Mouse (Mus musculus): ENCODE data around the gene Pik3r3. TPM values are rescaled to one million over a fixed set of nuclear protein-coding genes. Genes with fewer than 3 reads are reported as not detected.
"Not testable (repeated sequence)": the region's sequence is repeated elsewhere in the genome, so short reads cannot be mapped to it uniquely, and the experiment has no call there.

Gene Pik3r3
- polyA plus RNA-seq, 1 experiment from 2014 or later: 15.6 TPM

DNA sequence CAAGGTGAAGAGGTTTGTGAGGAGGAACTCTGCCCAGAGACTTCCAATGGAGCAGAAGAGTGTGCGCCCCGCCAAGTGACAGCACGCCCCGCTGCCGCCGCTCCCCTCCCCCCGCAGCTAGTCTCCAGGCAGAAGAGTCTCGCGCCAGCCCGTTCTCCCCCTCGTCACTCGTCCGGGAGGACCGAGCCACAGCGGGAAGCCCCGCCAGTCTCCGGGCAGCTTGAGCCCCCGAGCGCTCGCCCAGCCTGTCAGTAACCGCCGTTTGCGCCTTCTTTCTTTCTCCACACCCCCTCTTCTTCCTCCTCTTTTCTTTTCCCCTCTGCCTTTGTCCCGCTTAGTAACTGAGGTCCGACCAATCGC lies 658 bp upstream of the Pik3r3 start:
- Histone ChIP-seq H3K4me1 (peaks cover 7% of the 10 kb centered on the region), H3K27ac (replicated peaks) (peak overlapping the region; percentile 99), H3K36me3 (no peaks in the 10 kb centered on the region), H3K9ac (peak overlapping the region; percentile 79), H3K9me3 (replicated peaks) (no peaks in the 10 kb centered on the region), H3K4me2 (replicated peaks) (peak overlapping the region; percentile 67), H3K4me3 (replicated peaks) (peak overlapping the region; percentile 83), H3K27me3 (no peaks in the 10 kb centered on the region)
- WGBS: 0% methylated on average over 26 of the region's 26 CpGs
- ATAC-seq (ENCODE audit: insufficient number of reproducible peaks, low FRiP score, low TSS enrichment, low read depth): peak; percentile 48

DNA sequence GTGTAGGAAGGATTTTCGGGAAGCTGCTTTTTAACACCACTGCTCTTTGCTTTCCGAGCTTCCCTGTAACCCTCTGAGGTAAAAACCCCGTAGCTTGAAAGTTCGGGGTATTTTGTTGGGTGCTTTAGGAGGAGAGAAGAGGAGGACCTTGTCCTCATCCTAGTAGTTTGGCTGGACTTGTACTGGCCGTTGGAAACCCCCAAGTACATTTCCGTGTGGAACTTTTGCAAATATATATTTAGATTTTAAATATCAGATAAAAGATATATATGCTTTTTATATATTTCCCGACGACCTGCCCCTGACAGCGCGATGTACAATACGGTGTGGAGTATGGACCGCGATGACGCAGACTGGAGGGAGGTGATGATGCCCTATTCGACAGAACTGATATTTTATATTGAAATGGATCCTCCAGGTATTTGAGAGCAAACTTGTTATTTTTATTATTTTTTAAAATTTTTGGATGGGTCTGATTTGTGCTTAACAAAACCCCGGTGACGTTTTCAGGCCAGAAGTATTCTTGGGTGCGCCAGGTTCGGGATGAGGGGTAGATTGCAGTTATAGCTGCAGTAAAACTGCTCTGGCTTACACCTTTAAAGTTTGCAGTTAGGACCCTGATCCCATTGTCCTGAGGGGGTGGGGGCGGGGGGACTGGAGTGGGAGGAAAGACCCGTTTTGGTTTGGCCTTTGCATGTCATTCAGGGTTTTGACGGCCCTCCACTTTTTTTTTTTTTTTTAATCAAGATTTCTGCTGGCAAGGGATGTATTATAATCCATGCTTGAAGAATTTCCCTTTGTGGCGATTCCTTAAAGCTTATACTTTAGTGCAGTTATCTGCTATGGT lies 801 bp downstream of the Pik3r3 start:
- H3K27me3 ChIP-seq: no peaks in the 10 kb centered on the region
- WGBS: under 1% methylated on average over 23 of the region's 23 CpGs
- H3K36me3 ChIP-seq: no peaks in the 10 kb centered on the region
- H3K27ac ChIP-seq (replicated peaks): peak overlapping the region; percentile 99
- no peaks in the 10 kb centered on the region for H3K9me3 ChIP-seq (replicated peaks)
- ATAC-seq (ENCODE audit: insufficient number of reproducible peaks, low FRiP score, low TSS enrichment, low read depth): no peak
- H3K4me3 ChIP-seq (replicated peaks): peak overlapping the region; percentile 83
- peak overlapping the region; percentile 69 for H3K9ac ChIP-seq
- H3K4me1 ChIP-seq: peaks cover 7% of the 10 kb centered on the region
- peak overlapping the region; percentile 67 for H3K4me2 ChIP-seq (replicated peaks)

DNA sequence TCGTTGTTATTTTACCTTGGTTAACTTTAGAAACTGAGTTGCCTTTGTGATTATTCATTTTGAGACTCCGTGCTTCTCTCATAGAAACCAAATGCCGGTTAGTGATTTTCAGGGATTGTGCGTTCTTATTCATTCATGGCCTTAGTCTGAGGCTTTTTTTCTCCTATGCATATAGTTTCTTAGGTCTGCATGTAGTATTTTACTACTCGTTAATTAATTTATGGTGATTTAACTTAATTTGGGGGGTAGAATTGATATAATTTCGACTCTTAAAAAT lies 1.4 kb downstream of the Pik3r3 start:
- H3K27ac ChIP-seq (replicated peaks): no peak overlapping the region
- 2% methylated on average over 6 of the region's 6 CpGs for WGBS
- H3K4me3 ChIP-seq (replicated peaks): peak overlapping the region; percentile 83
- peak overlapping the region; percentile 67 for H3K4me2 ChIP-seq (replicated peaks)
- H3K27me3 ChIP-seq: no peaks in the 10 kb centered on the region
- H3K36me3 ChIP-seq: no peaks in the 10 kb centered on the region
- no peak overlapping the region for H3K9ac ChIP-seq
- no peak for ATAC-seq (ENCODE audit: insufficient number of reproducible peaks, low FRiP score, low TSS enrichment, low read depth)
- H3K4me1 ChIP-seq: peaks cover 7% of the 10 kb centered on the region
- H3K9me3 ChIP-seq (replicated peaks): no peaks in the 10 kb centered on the region

DNA sequence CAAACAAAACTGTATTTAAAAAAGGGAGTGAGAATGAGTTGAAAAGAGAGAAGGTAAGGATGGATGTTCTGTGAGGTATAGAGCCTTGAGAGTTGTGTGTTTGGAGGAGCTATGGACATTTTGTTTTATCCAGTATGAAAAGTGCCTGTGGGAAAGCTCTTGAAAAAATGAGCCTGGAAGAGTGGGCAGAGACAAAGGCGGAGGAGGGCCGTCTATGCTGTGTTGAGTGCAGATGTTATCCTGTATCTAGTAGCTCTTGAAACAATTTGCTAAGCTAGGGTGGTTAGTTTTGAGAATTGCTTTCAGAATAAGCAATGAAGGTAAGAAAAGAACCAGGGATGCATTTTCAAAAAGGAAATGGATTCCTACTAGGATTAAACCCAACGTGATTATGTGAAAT lies 22.0 kb downstream of the Pik3r3 start:
- Histone ChIP-seq H3K36me3 (no peaks in the 10 kb centered on the region), H3K4me2 (replicated peaks) (no peak overlapping the region), H3K27me3 (no peaks in the 10 kb centered on the region), H3K4me1 (no peaks in the 10 kb centered on the region), H3K9ac (no peak overlapping the region), H3K27ac (replicated peaks) (no peak overlapping the region), H3K9me3 (replicated peaks) (no peaks in the 10 kb centered on the region), H3K4me3 (replicated peaks) (no peak overlapping the region)
- no peak for ATAC-seq (ENCODE audit: insufficient number of reproducible peaks, low FRiP score, low TSS enrichment, low read depth)
- 72% methylated on average over 3 of the region's 3 CpGs for WGBS

DNA sequence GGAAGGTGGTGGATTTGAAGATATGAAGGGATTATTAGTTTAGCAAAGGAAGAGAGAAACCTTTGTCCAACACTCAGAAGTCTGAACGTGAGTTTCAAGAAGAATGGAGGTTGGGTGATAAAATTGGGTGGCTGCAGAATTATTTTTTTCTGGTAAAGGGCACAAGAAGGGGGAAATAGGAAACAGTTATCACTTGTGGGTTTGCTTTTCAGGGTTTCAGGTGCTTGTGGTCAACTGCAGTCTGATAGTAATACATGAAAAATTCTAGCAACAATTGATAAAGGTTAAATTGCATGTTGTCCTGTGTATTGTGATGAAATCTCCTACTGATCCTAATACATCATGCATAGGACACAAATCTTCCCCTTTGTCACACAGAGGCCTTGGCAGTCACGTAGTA lies 22.8 kb downstream of the Pik3r3 start:
- H3K4me3 ChIP-seq (replicated peaks): no peak overlapping the region
- 81% methylated on average over 2 of the region's 2 CpGs for WGBS
- H3K9me3 ChIP-seq (replicated peaks): no peaks in the 10 kb centered on the region
- ATAC-seq (ENCODE audit: insufficient number of reproducible peaks, low FRiP score, low TSS enrichment, low read depth): no peak
- no peaks in the 10 kb centered on the region for H3K27me3 ChIP-seq
- no peak overlapping the region for H3K27ac ChIP-seq (replicated peaks)
- H3K9ac ChIP-seq: no peak overlapping the region
- H3K4me2 ChIP-seq (replicated peaks): no peak overlapping the region
- H3K4me1 ChIP-seq: no peaks in the 10 kb centered on the region
- no peaks in the 10 kb centered on the region for H3K36me3 ChIP-seq

DNA sequence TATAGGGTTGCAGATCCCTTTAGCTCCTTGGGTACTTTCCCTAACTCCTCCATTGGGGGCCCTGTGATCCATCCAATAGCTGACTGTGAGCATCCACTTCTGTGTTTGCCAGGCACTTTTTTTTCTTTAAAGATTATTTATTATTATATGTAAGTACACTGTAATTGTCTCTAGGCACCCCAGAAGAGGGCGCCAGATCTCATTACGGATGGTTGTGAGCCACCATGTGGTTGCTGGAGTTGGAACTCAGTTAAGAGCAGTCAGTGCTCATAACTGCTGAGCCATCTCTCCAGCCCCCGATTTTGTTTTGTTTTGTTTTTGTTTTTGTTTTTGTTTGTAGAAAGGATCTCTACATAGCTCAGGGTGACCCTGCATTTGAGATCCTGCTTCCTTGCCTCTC lies 24.5 kb downstream of the Pik3r3 start:
- not testable (repeated sequence) for H3K4me2 ChIP-seq (replicated peaks); H3K4me3 ChIP-seq (replicated peaks); ATAC-seq (ENCODE audit: insufficient number of reproducible peaks, low FRiP score, low TSS enrichment, low read depth); H3K36me3 ChIP-seq; H3K9me3 ChIP-seq (replicated peaks); H3K27ac ChIP-seq (replicated peaks); H3K27me3 ChIP-seq; H3K9ac ChIP-seq; H3K4me1 ChIP-seq
- WGBS: 39% methylated on average over 3 of the region's 3 CpGs

DNA sequence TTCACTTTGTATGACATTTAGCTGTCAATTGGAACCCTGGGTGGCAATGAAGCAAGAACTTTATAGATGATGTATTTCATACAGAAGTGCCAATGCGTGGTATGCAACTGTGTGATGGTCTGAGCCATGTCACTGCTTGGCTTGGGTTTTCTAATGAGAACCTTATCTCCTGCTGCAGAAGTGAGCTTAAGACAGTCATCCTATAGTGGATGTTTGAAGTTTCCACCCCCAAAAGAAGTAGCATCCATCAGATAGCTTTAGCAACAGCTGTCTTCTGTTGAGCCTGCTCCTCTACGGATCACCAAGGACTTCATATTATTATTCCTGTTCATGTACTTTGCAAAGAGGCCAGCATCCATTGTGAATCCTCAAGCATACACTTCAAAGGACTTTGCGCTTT lies 28.6 kb downstream of the Pik3r3 start:
- Histone ChIP-seq H3K27ac (replicated peaks) (no peak overlapping the region), H3K27me3 (no peaks in the 10 kb centered on the region), H3K4me1 (no peaks in the 10 kb centered on the region), H3K36me3 (no peaks in the 10 kb centered on the region), H3K9me3 (replicated peaks) (no peaks in the 10 kb centered on the region), H3K9ac (no peak overlapping the region), H3K4me3 (replicated peaks) (no peak overlapping the region), H3K4me2 (replicated peaks) (no peak overlapping the region)
- no peak for ATAC-seq (ENCODE audit: insufficient number of reproducible peaks, low FRiP score, low TSS enrichment, low read depth)
- 94% methylated on average over 3 of the region's 3 CpGs for WGBS

DNA sequence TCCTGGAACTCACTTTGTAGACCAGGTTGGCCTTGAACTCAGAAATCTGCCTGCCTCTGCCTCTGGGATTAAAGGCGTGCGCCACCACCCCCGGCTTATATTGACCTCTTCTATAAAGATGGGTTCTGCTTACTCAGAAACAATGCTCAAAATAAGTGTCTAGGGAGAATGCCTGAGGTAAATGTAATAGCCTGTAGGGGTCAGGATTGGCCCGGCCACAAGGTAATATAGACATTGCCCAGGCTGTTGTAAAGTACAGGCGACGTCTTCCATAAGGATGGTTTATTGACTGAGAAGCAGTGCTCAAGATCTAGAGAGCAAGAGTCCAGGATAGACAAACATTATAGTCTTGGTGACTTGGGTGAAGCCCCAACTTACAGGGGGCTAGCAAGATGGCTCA lies 46.8 kb downstream of the Pik3r3 start:
- no peak overlapping the region for H3K9ac ChIP-seq
- H3K36me3 ChIP-seq: peaks cover 22% of the 10 kb centered on the region
- H3K4me2 ChIP-seq (replicated peaks): no peak overlapping the region
- H3K4me3 ChIP-seq (replicated peaks): no peak overlapping the region
- H3K4me1 ChIP-seq: no peaks in the 10 kb centered on the region
- 95% methylated on average over 6 of the region's 6 CpGs for WGBS
- H3K27me3 ChIP-seq: no peaks in the 10 kb centered on the region
- no peaks in the 10 kb centered on the region for H3K9me3 ChIP-seq (replicated peaks)
- ATAC-seq (ENCODE audit: insufficient number of reproducible peaks, low FRiP score, low TSS enrichment, low read depth): no peak
- no peak overlapping the region for H3K27ac ChIP-seq (replicated peaks)

DNA sequence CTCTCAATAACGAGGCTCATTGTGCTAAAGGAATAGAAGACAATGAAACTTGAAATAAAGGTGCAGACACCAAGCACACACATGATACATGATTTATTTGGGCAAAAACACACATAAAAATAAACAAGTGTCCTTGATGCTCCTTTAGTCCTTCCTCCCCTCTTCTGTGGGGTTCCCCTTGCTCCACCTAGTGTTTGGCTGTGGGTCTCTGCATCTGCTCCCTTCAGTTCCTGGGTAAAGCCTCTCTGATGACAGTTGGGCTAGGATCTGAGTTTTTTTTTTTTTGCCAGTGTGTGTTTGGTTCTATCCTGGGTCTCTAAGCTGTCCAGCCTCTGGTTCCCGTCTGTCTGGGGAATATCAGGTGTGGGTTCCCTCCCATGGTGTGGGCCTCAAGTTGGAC lies 60.8 kb downstream of the Pik3r3 start:
- Histone ChIP-seq H3K27ac (replicated peaks) (no peak overlapping the region), H3K4me2 (replicated peaks) (no peak overlapping the region), H3K27me3 (no peaks in the 10 kb centered on the region), H3K9me3 (replicated peaks) (no peaks in the 10 kb centered on the region), H3K9ac (no peak overlapping the region), H3K36me3 (peaks cover 35% of the 10 kb centered on the region), H3K4me1 (no peaks in the 10 kb centered on the region), H3K4me3 (replicated peaks) (no peak overlapping the region)
- no peak for ATAC-seq (ENCODE audit: insufficient number of reproducible peaks, low FRiP score, low TSS enrichment, low read depth)
- 86% methylated on average over 2 of the region's 2 CpGs for WGBS

DNA sequence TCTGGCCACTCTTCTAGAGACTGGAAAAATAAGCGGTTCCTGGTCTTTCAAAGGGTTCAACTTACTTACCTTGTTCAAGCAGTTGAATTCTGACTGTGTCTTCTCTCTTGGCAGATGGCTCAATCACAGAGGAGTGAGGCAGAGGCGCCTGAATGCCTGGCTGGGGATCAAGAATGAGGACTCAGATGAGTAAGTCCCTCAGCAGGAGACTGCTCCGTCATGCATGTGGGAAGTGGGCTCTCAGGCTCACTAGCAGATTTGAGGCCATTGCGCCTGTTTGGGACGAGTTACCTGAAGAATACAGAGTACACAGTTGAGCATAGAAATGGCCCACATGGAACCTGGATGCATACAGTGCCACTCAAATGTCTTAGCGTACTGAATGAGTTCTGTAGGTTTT lies 70.1 kb downstream of the Pik3r3 start:
- Histone ChIP-seq H3K27me3 (no peaks in the 10 kb centered on the region), H3K4me1 (no peaks in the 10 kb centered on the region), H3K9ac (no peak overlapping the region), H3K27ac (replicated peaks) (no peak overlapping the region), H3K4me3 (replicated peaks) (no peak overlapping the region), H3K9me3 (replicated peaks) (no peaks in the 10 kb centered on the region), H3K36me3 (peaks cover 59% of the 10 kb centered on the region), H3K4me2 (replicated peaks) (no peak overlapping the region)
- no peak for ATAC-seq (ENCODE audit: insufficient number of reproducible peaks, low FRiP score, low TSS enrichment, low read depth)
- 92% methylated on average over 6 of the region's 6 CpGs for WGBS

DNA sequence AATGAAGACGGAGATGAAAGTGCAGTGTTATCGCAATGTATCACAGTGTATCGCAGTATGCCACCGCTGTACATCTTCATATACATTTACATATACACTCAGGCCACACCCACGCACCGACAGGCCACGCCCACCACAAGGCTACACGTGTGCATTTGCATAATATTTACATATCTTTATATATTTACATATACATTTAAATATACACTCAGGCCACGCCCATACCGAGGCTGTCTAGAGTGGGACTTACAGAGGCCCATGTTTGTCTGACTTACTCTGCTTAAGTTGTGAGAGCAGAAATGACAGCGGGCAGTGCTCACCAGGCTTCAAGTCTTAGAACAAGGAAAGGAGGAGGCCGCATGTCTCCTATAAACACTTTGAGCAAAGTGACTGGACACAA lies 71.9 kb downstream of the Pik3r3 start:
- Histone ChIP-seq H3K9me3 (replicated peaks) (no peaks in the 10 kb centered on the region), H3K27me3 (no peaks in the 10 kb centered on the region), H3K27ac (replicated peaks) (no peak overlapping the region), H3K4me3 (replicated peaks) (no peak overlapping the region), H3K4me2 (replicated peaks) (no peak overlapping the region), H3K36me3 (peaks cover 50% of the 10 kb centered on the region), H3K9ac (no peak overlapping the region), H3K4me1 (no peaks in the 10 kb centered on the region)
- ATAC-seq (ENCODE audit: insufficient number of reproducible peaks, low FRiP score, low TSS enrichment, low read depth): no peak
- 84% methylated on average over 12 of the region's 12 CpGs for WGBS

DNA sequence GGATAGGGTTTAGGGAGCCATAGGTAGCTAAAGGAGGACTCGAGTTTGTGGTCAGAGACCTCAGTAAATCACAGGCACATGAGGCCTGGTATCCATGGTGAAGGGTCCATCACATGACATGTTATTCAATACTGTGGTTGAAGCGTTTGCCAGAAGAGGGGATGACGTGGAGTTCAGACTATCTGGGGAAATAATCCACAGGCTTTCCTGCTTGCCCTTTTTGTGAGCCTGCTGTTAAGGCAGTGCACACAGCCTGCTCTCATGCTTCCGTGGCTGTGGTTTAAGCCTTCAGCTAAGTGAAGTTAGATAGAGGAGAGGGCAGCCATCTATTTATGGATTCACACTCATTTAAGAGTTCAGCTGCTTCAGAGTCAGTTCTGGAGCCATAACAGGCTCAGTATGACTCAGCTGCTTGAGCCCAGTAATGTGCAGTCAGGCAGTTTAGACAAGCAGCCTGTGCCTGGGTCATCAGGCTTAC lies 79.5 kb downstream of the Pik3r3 start:
- no peaks in the 10 kb centered on the region for H3K9me3 ChIP-seq (replicated peaks)
- peaks cover 24% of the 10 kb centered on the region for H3K36me3 ChIP-seq
- H3K27ac ChIP-seq (replicated peaks): peak overlapping the region; percentile 60; the same call in 1 of the 2 replicates
- no peaks in the 10 kb centered on the region for H3K4me1 ChIP-seq
- no peak overlapping the region for H3K4me3 ChIP-seq (replicated peaks)
- WGBS: 42% methylated on average over 4 of the region's 4 CpGs
- H3K27me3 ChIP-seq: no peaks in the 10 kb centered on the region
- ATAC-seq (ENCODE audit: insufficient number of reproducible peaks, low FRiP score, low TSS enrichment, low read depth): peak; percentile 73
- H3K9ac ChIP-seq: no peak overlapping the region
- no peak overlapping the region for H3K4me2 ChIP-seq (replicated peaks)

All from embryonic facial prominence, embryonic 15.5 days (tissue).